Mouse (Mus musculus): ENCODE data around the gene Klra6. TPM values are rescaled to one million over a fixed set of nuclear protein-coding genes. Genes with fewer than 3 reads are reported as not detected.

Gene Klra6
- not detected in 2 replicates for polyA plus RNA-seq (2015; fragmentation: Nextera tagmentation; extraction: Ambion mirVana)

GRCm38 (mm10) chr6:130026854-130027253, at the start of gene Klra6:
TSS of gene Klra6 (minus strand) at chr6:130026954.

GRCm38 (mm10) chr6:130067171-130067570, 40.4 kb upstream of the Klra6 start, which contains the start of gene Klra4:
TSS of gene Klra4 (minus strand) at chr6:130067271.

Other genes starting within 250 kb of the Klra6 start
- gene Gm156, start 242.7 kb downstream of the Klra6 start, polyA plus RNA-seq (2015; fragmentation: Nextera tagmentation; extraction: Ambion mirVana), result not detected in 2 replicates
- gene Gm17631, start 164.3 kb downstream of the Klra6 start, polyA plus RNA-seq (2015; fragmentation: Nextera tagmentation; extraction: Ambion mirVana), result not detected in 2 replicates
- gene Klra17, start 150.3 kb downstream of the Klra6 start, polyA plus RNA-seq (2015; fragmentation: Nextera tagmentation; extraction: Ambion mirVana), result not detected in 2 replicates
- not detected in 2 replicates for gene Klra5, start 109.3 kb downstream of the Klra6 start, polyA plus RNA-seq (2015; fragmentation: Nextera tagmentation; extraction: Ambion mirVana)
- not detected in 2 replicates for gene Klra4, start 40.3 kb upstream of the Klra6 start, polyA plus RNA-seq (2015; fragmentation: Nextera tagmentation; extraction: Ambion mirVana)
- gene Klra8, start 102.9 kb upstream of the Klra6 start, polyA plus RNA-seq (2015; fragmentation: Nextera tagmentation; extraction: Ambion mirVana), result not detected in 2 replicates
- not detected in 2 replicates for gene Klra9, start 166.2 kb upstream of the Klra6 start, polyA plus RNA-seq (2015; fragmentation: Nextera tagmentation; extraction: Ambion mirVana)
- not detected in 2 replicates for gene Klra7, start 206.4 kb upstream of the Klra6 start, polyA plus RNA-seq (2015; fragmentation: Nextera tagmentation; extraction: Ambion mirVana)